Mouse (Mus musculus): ENCODE measurements around the gene Xirp2. TPM values are rescaled to one million over a fixed set of nuclear protein-coding genes. Genes with fewer than 3 reads are reported as not detected.
A peak's percentile ranks its signal among the peaks of the same experiment; 100 is the strongest.

Xirp2 gene
- polyA plus RNA-seq, 1 experiment from 2014 or later, result not detected

GRCm38 (mm10) chr2:67567141-67567680, 121.4 kb downstream of the Xirp2 start:
- 17% methylated on average over 8 of the region's 8 CpGs for WGBS
- Histone ChIP-seq H3K9ac (ENCODE audit: low read depth, low read length) (no peak overlapping the region), H3K36me3 (ENCODE audit: control insufficient read depth, insufficient read depth) (no peaks in the 10 kb centered on the region), H3K27me3 (replicated peaks; ENCODE audit: control insufficient read depth, insufficient read depth, low read length) (peaks cover 17% of the 10 kb centered on the region), H3K4me2 (replicated peaks; ENCODE audit: low read depth) (peak overlapping the region; percentile 83), H3K9me3 (ENCODE audit: control insufficient read depth) (no peaks in the 10 kb centered on the region), H3K4me1 (replicated peaks; ENCODE audit: control insufficient read depth, insufficient read depth, low read length) (no peaks in the 10 kb centered on the region), H3K4me3 (ENCODE audit: low read depth, low read length) (peak overlapping the region; percentile 60; the same call in 1 of the 2 replicates), H3K27ac (ENCODE audit: low read depth, low read length) (no peak overlapping the region)
- no peak for ATAC-seq
- no peak for TF ChIP-seq CTCF (IDR thresholded peaks at IDR 0.05; ENCODE audit: low read depth)

Other genes starting within 250 kb of the Xirp2 start
- gene Gm21830, start 32.3 kb upstream of the Xirp2 start, polyA plus RNA-seq (2015; fragmentation: Nextera tagmentation; extraction: Ambion mirVana), result not detected in 2 replicates
- not detected in 2 replicates for gene Gm26727, start 12.8 kb upstream of the Xirp2 start, polyA plus RNA-seq (2015; fragmentation: Nextera tagmentation; extraction: Ambion mirVana)
- 1.3 and 1.5 TPM in 2 replicates for gene B3galt1, start 119.9 kb downstream of the Xirp2 start, polyA plus RNA-seq (2015; fragmentation: Nextera tagmentation; extraction: Ambion mirVana)

All from intestine, postnatal 0 days (tissue).